Mouse (Mus musculus) midbrain, embryonic 10.5 days (tissue): ENCODE measurements around the gene Neurl4. TPM values are rescaled to one million over a fixed set of nuclear protein-coding genes. Genes with fewer than 3 reads are reported as not detected.
"Not testable (repeated sequence)": the region's sequence is repeated elsewhere in the genome, so short reads cannot be mapped to it uniquely, and the experiment has no call there.

Experiments used
- DNase-seq: peaks from one replicate; pipeline ENCODE4 v3.0.0-alpha.2; 2017; ENCODE audit warnings: low spot score
- H3K27ac ChIP-seq: fragments of 300-500 bp; sonication (generic); replicated peaks from 2 replicates; pipeline ENCODE4 v1.5.1; 2016; ENCODE audit warnings: mild to moderate bottlenecking
- H3K27me3 ChIP-seq: fragments of 300-500 bp; sonication (generic); 2 replicates; pipeline ENCODE4 v1.6.1; 2016; ENCODE audit warnings: low read depth, mild to moderate bottlenecking; ENCODE audit not compliant: poor library complexity, severe bottlenecking
- H3K36me3 ChIP-seq: fragments of 300-500 bp; sonication (generic); 2 replicates; pipeline ENCODE4 v1.6.1; 2016; ENCODE audit warnings: mild to moderate bottlenecking, moderate library complexity
- H3K4me1 ChIP-seq: fragments of 300-500 bp; sonication (generic); 2 replicates; pipeline ENCODE4 v1.6.1; 2016
- H3K4me3 ChIP-seq: fragments of 300-500 bp; sonication (generic); 2 replicates; pipeline ENCODE4 v1.5.1; 2016; ENCODE audit warnings: mild to moderate bottlenecking, moderate library complexity
- H3K9me3 ChIP-seq: fragments of 300-500 bp; sonication (generic); replicated peaks from 2 replicates; pipeline ENCODE4 v1.6.1; 2016; ENCODE audit warnings: mild to moderate bottlenecking
- WGBS: fragments of 180-500 bp; shearing (Covaris S2); methylation state at CpG from one replicate; pipeline ENCODE4 v1.1.7; 2016; 5-methylcytosine and 5-hydroxymethylcytosine counted together
- polyA plus RNA-seq: library from polyadenylated mRNA; unstranded; fragments of >200 nt; fragmentation: Nextera tagmentation; extraction: Ambion mirVana; gene quantifications from 2 replicates; pipeline ENCODE4 v1.2.1, GENCODE M21; 2016

Neurl4 gene
- polyA plus RNA-seq, result 12.8 and 14.3 TPM in 2 replicates

DNA sequence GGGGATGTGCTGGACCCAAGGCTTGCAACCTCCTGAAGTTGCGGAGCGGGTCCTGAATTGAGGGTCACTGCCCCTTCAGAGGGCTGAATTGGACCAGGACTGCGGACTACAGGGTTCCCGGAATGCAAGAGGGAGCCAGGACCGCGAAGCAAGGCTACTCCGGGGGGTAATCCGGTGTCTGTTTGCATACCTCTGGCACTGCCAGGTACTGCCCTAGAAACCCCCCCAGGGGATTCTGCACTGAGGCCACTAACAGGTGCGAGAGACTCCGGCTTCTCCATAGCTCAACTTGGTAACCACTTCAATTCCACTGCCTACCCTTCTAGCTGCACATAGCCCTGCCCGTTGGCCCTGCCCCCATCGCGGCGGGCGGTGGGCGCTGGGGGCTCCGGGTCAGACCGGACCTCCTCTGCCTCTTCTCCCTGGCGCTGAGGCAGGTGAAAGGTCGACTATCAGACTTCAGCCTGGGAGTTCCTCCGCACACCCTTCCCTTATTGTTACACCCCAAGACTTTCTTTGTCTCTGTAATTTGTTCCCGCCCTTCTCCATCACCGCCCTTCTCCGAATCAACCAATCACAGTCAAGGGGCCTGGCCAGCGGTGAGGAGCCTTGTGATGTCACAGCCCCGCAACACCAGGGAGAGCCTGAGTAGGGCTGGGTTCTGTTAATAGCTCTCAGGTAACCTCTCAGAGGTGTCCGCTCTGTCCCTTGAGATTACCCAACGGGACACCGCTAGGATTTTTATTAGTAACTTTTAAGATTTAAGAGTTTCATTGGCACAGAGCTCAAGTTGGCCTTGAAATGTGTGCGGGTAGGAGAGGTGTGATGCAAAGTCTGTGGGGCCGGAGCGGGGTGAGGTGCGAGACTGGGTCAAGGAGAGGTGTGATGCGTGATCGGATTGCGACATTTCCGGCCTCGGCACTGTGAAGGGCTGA, at the start of gene Neurl4, which contains the start of gene 2810408A11Rik:
Gene Neurl4 (plus strand): TSS at position 602 of the 935 bp plus-strand sequence.
Gene 2810408A11Rik (minus strand): TSS at position 517 of the 935 bp plus-strand sequence.
- Histone ChIP-seq H3K27ac (peak within 1 kb of the TSS; percentile 100), H3K4me3 (peak within 1 kb of the TSS; percentile 91), H3K4me1 (peaks cover 51% of the 10 kb centered on the region), H3K36me3 (peaks cover 34% of the 10 kb centered on the region), H3K27me3 (no peaks in the 10 kb centered on the region), H3K9me3 (no peaks in the 10 kb centered on the region)
- DNase-seq, result peak; percentile 93
- under 1% methylated on average over 38 of the region's 38 CpGs for WGBS

DNA sequence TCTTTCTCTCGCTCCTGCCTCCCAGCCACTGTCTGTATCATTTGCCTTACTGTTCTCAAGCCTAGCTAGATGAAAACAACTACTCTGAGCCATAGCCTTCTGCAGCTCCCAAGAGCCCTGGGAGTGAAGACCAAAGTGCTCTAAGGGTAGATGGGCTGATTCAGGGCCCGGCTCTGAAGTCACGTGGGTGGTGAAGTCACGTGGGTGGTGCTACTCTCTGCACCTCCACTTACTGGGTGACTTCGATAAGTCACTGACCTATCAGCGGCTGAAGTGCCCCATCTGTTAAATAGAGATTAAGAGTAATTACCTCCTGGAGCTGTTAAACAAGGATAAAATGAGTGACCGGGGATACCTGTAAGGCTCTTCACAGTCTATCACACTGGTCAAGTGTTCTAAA, 46.9 kb upstream of the Neurl4 start:
- 80% methylated on average over 7 of the region's 7 CpGs for WGBS
- peaks cover 31% of the 10 kb centered on the region for H3K27me3 ChIP-seq
- no peak overlapping the region for H3K4me3 ChIP-seq
- H3K36me3 ChIP-seq, result peaks cover 35% of the 10 kb centered on the region
- H3K27ac ChIP-seq, result peak overlapping the region; percentile 14; the same call in 1 of the 2 replicates
- no peaks in the 10 kb centered on the region for H3K9me3 ChIP-seq
- DNase-seq, result no peak
- peaks cover 33% of the 10 kb centered on the region for H3K4me1 ChIP-seq

DNA sequence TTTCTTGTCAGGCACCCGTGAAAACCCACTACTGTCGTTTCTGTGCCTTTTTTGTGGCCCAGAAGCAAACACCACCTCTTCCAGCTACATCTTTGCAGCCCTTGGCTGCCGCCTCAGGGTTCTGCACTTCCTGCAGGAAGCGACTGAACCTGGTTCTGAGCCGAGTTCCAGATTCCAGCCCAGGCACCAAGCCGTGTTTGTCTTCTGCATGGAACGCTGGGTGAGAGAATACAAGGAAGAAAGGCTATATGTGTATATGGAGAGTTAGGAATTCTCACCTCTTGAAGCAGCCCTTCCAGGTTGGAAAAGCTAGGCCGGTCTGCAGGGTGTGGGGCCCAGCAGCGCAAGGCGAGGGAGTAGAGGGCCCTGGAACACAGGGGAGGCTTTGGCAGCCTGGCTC, 46.2 kb upstream of the Neurl4 start:
- Histone ChIP-seq H3K4me3 (no peak overlapping the region), H3K27me3 (peaks cover 38% of the 10 kb centered on the region), H3K9me3 (no peaks in the 10 kb centered on the region), H3K4me1 (peaks cover 30% of the 10 kb centered on the region), H3K36me3 (peaks cover 28% of the 10 kb centered on the region), H3K27ac (0 out of 2 replicates have a peak overlapping the region, but pooled peaks have one; percentile 33)
- no peak for DNase-seq
- WGBS, result 89% methylated on average over 10 of the region's 10 CpGs

DNA sequence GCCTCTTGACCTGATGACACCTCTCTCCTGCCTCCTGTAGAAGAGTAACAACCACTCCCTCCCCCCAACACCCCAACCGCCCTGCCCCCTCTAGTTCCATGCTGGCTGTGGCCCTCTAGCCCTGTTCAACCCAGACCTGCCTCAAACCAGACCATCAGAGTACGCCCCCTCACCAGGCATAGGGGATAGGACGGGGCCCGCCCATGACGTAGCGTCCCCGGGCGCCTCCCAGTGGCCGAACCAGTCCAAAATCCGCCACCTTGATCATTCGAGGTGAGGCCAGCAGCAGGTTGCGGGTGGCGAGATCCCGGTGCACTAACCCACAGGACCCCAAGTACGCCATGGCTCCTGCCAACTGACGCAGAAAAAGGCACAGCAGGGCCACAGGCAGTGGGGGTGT, 45.5 kb upstream of the Neurl4 start:
- Histone ChIP-seq H3K9me3 (no peaks in the 10 kb centered on the region), H3K4me3 (0 out of 2 replicates have a peak overlapping the region, but pooled peaks have one; percentile 9), H3K27me3 (peaks cover 42% of the 10 kb centered on the region), H3K4me1 (peaks cover 29% of the 10 kb centered on the region), H3K36me3 (peaks cover 22% of the 10 kb centered on the region), H3K27ac (no peak overlapping the region; the same call in 1 of the 2 replicates)
- 24% methylated on average over 16 of the region's 16 CpGs for WGBS
- peak; percentile 53 for DNase-seq

DNA sequence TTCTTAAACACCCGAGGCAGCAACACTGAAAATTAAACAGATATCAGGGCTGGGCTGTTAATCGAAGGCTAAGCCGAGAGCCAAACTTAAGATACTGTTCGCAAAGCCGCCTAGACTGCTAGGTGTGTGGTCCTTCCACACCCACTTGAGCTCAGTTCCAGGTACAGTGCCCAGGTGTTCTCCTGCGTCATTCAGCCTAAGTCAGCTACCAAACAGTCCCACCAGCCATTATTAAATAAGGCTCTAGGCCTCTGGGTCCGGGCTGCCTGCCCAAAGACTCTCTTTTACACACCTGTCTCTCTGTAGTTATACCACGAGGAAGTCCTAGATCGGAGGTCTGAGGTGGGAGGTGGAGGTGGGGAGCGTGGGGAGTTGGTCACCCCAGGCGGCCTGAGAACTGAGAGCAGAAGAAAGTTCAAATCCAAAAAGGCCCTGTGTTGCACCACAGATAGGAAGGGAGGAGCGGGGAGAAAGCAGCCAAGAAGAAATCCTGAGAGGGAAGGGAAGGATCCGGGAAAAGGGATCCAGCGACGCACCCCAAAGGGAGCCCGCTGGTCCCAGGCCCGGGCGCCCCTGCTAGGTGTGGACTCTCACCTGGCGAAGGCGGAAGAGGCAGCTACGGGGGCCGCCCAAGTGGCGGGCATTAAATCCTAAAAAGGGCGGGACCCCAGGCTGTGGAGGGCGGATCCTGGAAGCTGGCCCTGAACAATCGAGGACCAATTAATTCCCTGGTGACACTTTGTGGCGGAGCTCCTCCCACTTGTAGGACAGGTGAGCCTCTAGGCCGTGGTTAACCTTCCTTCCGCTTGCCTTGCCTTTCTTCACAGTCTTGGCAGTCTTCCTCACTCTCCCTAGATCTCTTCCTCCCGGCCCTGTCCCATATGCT, 42.5 kb upstream of the Neurl4 start, which contains the start of gene Tnk1:
Gene Tnk1 (minus strand): TSS at position 618 of the 886 bp plus-strand sequence.
- 0 out of 2 replicates have a peak within 1 kb of the TSS, but pooled peaks have one; percentile 3 for H3K4me3 ChIP-seq

DNA sequence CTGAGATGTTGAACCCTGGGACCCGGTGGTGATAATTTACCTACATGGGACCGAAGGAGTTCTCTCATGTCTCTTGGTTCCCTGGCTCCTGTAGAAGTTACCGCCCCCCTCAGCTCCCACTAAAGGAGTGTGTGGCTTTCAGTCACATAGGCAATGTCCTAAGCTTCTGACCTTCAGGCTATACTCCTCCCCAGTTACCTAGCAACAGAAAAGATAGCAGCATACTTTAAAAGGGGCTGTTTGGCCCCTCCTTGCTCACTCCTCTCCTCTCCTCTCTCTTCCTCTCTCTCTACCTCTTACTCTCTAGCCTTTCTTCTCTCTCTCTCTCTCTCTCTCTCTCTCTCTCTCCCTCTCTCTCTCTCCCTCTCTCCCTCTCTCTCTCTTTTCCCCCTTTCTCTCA, 37.1 kb upstream of the Neurl4 start:
- peaks cover 14% of the 10 kb centered on the region for H3K27me3 ChIP-seq

More for the DNA sequence above, 42.5 kb upstream of the Neurl4 start, which contains the start of gene Tnk1:
- no peak for DNase-seq
- peaks cover 42% of the 10 kb centered on the region for H3K27me3 ChIP-seq
- no peak within 1 kb of the TSS for H3K27ac ChIP-seq
- WGBS, result 22% methylated on average over 30 of the region's 30 CpGs
- no peaks in the 10 kb centered on the region for H3K36me3 ChIP-seq
- no peaks in the 10 kb centered on the region for H3K9me3 ChIP-seq
- H3K4me1 ChIP-seq, result peaks cover 18% of the 10 kb centered on the region

DNA sequence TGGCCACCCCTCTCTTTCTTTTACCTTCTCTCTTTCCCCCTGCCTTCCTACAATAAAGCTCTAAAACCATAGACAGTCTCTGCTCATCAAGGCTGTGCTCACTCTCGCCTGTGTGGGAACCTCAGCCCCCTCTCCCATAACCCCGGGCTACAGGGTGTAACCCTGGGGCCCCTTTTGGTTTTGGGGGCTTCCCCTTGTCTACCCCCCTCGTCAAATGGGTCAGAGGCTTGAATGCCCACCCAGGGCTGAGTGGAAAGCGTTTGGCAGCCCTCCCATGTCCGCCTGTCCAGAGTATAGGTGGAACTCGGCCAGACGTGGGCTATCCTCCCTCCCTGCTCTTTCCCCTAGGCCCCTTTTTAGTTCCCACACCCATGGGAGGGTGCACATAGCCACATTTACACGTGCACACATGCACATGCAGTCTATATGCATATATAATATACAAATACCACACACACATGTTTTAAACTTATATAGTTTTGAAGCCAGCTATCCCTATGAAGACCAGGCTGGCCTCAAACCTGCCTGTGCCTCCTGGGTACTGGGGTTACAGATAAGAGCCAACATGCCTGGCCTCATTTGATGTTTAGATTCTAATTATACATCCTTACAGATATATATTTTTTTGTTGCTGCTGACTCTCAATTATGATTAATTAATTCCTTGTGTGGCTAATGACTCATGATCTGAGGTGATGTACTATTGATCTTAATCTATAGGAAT, 36.6 kb upstream of the Neurl4 start:
- H3K27me3 ChIP-seq, result peaks cover 8% of the 10 kb centered on the region
- peaks cover 14% of the 10 kb centered on the region for H3K4me1 ChIP-seq
- H3K9me3 ChIP-seq, result no peaks in the 10 kb centered on the region
- no peak overlapping the region for H3K4me3 ChIP-seq
- DNase-seq, result no peak
- H3K27ac ChIP-seq, result 0 out of 2 replicates have a peak overlapping the region, but pooled peaks have one; percentile 33
- no peaks in the 10 kb centered on the region for H3K36me3 ChIP-seq
- WGBS, result 65% methylated on average over 8 of the region's 8 CpGs

More for the DNA sequence above, 37.1 kb upstream of the Neurl4 start:
- H3K4me1 ChIP-seq, result peaks cover 15% of the 10 kb centered on the region
- not testable (repeated sequence) for H3K4me3 ChIP-seq, DNase-seq, H3K36me3 ChIP-seq, H3K9me3 ChIP-seq
- H3K27ac ChIP-seq, result 0 out of 2 replicates have a peak overlapping the region, but pooled peaks have one; percentile 33
- 78% methylated on average over 3 of the region's 3 CpGs for WGBS

DNA sequence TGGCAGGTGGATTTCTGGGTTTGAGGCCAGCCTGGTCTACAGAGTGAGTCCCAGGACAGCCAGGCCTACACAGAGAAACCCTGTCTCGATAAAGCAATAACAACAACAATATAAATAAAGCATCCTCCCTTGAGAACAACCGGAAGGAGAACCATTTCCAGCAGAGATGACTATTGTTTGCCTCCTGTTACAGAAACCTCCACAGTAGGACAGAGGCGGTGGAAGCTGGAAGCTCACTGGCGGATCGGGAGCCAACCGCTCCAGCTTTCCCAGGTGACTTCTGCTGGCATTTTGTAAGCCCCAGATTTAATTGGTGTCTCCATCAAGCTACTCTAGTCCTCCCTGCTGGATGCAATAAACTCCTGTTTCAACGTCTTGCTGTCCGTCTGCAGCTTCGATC, 35.3 kb upstream of the Neurl4 start:
- WGBS, result 89% methylated on average over 9 of the region's 9 CpGs
- Histone ChIP-seq H3K27ac (no peak overlapping the region), H3K4me1 (peaks cover 14% of the 10 kb centered on the region)

DNA sequence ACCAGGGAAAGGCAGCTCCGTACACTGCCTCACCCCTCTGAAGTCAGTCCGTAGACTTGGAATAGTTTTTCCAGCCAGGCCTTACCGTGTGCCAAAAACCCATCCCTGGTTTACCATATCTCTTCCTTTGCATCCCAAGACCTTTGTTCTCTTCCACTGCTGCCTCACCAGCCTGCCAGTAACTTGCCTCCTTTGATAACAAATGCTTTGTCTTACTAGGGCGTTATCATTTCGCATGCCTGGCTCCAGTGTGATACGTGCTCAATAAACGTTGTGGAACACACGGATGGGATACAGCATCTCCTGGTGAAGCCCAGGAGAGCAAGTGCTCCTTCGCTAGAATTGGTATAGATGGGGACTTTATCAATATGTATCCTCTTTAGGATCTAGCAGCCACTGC, 33.5 kb upstream of the Neurl4 start:
- Histone ChIP-seq H3K9me3 (no peaks in the 10 kb centered on the region), H3K27me3 (no peaks in the 10 kb centered on the region), H3K4me3 (no peak overlapping the region), H3K4me1 (peaks cover 14% of the 10 kb centered on the region), H3K27ac (no peak overlapping the region), H3K36me3 (no peaks in the 10 kb centered on the region)
- no peak for DNase-seq
- 76% methylated on average over 9 of the region's 9 CpGs for WGBS

More for the DNA sequence above, 35.3 kb upstream of the Neurl4 start:
- H3K27me3 ChIP-seq, result no peaks in the 10 kb centered on the region
- no peaks in the 10 kb centered on the region for H3K36me3 ChIP-seq
- no peaks in the 10 kb centered on the region for H3K9me3 ChIP-seq
- no peak overlapping the region for H3K4me3 ChIP-seq
- no peak for DNase-seq

DNA sequence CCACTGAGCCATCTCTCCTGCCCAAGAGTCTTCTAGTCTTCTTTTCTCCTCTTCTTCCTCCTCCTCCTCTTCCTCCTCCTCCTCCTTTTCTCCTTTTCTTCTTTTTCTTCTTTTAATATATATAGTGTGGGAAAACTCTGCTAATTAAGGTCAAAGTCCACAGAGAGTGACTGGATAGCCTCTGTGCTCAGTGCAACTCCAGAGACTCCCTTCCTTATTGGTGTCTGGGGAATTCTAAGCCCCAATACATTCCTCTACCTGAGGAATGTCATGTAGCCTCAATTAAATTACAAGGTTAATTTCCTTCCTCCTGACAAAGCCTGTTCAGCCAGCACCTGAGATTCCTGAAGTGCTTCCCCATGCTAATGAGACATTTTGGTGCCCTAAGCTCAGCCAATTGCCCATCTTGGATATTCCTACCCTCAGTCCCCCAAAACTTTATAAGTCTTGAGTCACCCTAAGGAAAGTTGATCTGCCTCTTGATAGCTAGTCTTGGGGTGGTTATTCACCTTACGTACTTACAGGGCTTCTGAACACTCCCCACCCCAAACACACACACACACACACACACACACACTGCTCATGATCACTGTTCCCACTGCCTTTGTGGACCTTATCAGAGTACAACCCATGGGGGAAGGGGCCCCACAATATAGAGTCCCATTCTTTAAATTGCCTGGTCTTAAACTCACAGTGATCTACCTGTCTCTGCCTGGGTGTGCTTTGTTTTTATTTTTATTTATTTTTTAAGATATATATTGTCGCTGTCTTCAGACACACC, 30.4 kb upstream of the Neurl4 start:
- Histone ChIP-seq H3K9me3 (no peaks in the 10 kb centered on the region), H3K4me1 (peaks cover 6% of the 10 kb centered on the region; the same call in 1 of the 2 replicates), H3K4me3 (no peak overlapping the region), H3K36me3 (no peaks in the 10 kb centered on the region), H3K27me3 (no peaks in the 10 kb centered on the region), H3K27ac (no peak overlapping the region)
- DNase-seq, result no peak
- 100% methylated on average over 2 of the region's 2 CpGs for WGBS

DNA sequence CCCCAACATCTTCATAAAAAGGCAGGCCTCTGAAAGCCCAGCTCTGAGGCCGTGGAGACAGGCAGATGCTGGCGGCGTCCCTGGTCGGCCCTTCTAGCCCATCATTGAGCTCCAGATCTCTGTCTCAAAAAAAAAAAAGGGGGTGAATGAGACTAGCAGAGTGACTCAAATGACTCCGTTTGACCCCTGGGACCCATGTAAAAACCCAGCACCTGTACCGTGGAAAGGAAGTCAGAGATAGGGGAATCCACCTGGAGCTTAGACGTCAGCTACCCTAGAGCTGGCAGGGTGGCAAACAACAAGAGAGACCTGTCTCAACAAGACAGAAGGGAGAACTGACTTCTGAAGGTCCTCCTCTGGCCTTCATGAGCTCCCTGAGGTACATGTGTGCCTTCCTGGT, 29.1 kb upstream of the Neurl4 start:
- Histone ChIP-seq H3K27me3 (no peaks in the 10 kb centered on the region), H3K9me3 (no peaks in the 10 kb centered on the region), H3K4me1 (peaks cover 9% of the 10 kb centered on the region), H3K4me3 (no peak overlapping the region), H3K27ac (no peak overlapping the region), H3K36me3 (no peaks in the 10 kb centered on the region)
- WGBS, result 86% methylated on average over 7 of the region's 7 CpGs
- no peak for DNase-seq
